Mouse (Mus musculus) neural tube, embryonic 15.5 days (tissue): ENCODE results near the gene Dnajc4. TPM values are rescaled to one million over a fixed set of nuclear protein-coding genes. Genes with fewer than 3 reads are reported as not detected.

Experiments
- ATAC-seq: fragments of 200-750 bp; cut with Nextera tagmentation; 2 replicates; pipeline ENCODE4 v1.8.0; 2017; ENCODE audit warnings: mild to moderate bottlenecking, moderate TSS enrichment, moderate library complexity; ENCODE audit not compliant: low FRiP score
- H3K27ac ChIP-seq: fragments of 300-500 bp; sonication (generic); replicated peaks from 2 replicates; pipeline ENCODE4 v1.5.1; 2015; ENCODE audit warnings: mild to moderate bottlenecking, inconsistent platforms
- H3K27me3 ChIP-seq: fragments of 300-500 bp; sonication (generic); replicated peaks from 2 replicates; pipeline ENCODE4 v1.6.1; 2015; ENCODE audit warnings: inconsistent platforms
- H3K36me3 ChIP-seq: fragments of 300-500 bp; sonication (generic); 2 replicates; pipeline ENCODE4 v1.6.1; 2015; ENCODE audit warnings: inconsistent platforms
- H3K4me1 ChIP-seq: fragments of 300-500 bp; sonication (generic); 2 replicates; pipeline ENCODE4 v1.6.1; 2015; ENCODE audit warnings: inconsistent platforms
- H3K4me2 ChIP-seq: fragments of 300-500 bp; sonication (generic); 2 replicates; pipeline ENCODE4 v1.6.1; 2015; ENCODE audit warnings: inconsistent platforms, mild to moderate bottlenecking, moderate library complexity
- H3K4me3 ChIP-seq: fragments of 300-500 bp; sonication (generic); replicated peaks from 2 replicates; pipeline ENCODE4 v1.5.1; 2015; ENCODE audit warnings: mild to moderate bottlenecking, inconsistent platforms
- H3K9ac ChIP-seq: fragments of 300-500 bp; sonication (generic); replicated peaks from 2 replicates; pipeline ENCODE4 v1.6.1; 2015; ENCODE audit warnings: mild to moderate bottlenecking, inconsistent platforms
- H3K9me3 ChIP-seq: fragments of 300-500 bp; sonication (generic); replicated peaks from 2 replicates; pipeline ENCODE4 v1.6.1; 2016; ENCODE audit warnings: inconsistent platforms
- WGBS: fragments of 180-500 bp; shearing (Covaris S2); methylation state at CpG from one replicate; pipeline ENCODE4 v1.1.7; 2015; ENCODE audit warnings: mixed read lengths; 5-methylcytosine and 5-hydroxymethylcytosine counted together
- polyA plus RNA-seq: library from polyadenylated mRNA; unstranded; fragments of >200 nt; fragmentation: Nextera tagmentation; extraction: Ambion mirVana; gene quantifications from 2 replicates; pipeline ENCODE4 v1.2.1, GENCODE M21; 2015

Gene Dnajc4
- polyA plus RNA-seq, 1 experiment from 2014 or later: 28.1 TPM

- peak; percentile 92 for ATAC-seq
- Histone ChIP-seq H3K4me2 (peak within 1 kb of the TSS; percentile 82), H3K4me1 (peaks cover 57% of the 10 kb centered on the region), H3K4me3 (peak within 1 kb of the TSS; percentile 71), H3K36me3 (peaks cover 38% of the 10 kb centered on the region), H3K9ac (peak within 1 kb of the TSS; percentile 74), H3K9me3 (no peaks in the 10 kb centered on the region), H3K27me3 (no peaks in the 10 kb centered on the region), H3K27ac (peak within 1 kb of the TSS; percentile 99)
- 2% methylated on average over 38 of the region's 38 CpGs for WGBS
Measured at GRCm38 (mm10) chr19:6980381-6981093, 11.8 kb downstream of the Dnajc4 start, which contains the start of gene Fkbp2. Gene Fkbp2 (minus strand): TSS chr19:6980501.

- H3K36me3 ChIP-seq: peaks cover 30% of the 10 kb centered on the region
- no peaks in the 10 kb centered on the region for H3K9me3 ChIP-seq
- ATAC-seq: peak; percentile 90
- H3K27ac ChIP-seq: peak overlapping the region; percentile 99
- WGBS: under 1% methylated on average over 58 of the region's 59 CpGs
- peaks cover 53% of the 10 kb centered on the region for H3K4me1 ChIP-seq
- H3K4me3 ChIP-seq: peak overlapping the region; percentile 71
- H3K27me3 ChIP-seq: no peaks in the 10 kb centered on the region
- H3K9ac ChIP-seq: peak overlapping the region; percentile 74
- peak overlapping the region; percentile 82 for H3K4me2 ChIP-seq
Measured at GRCm38 (mm10) chr19:6979486-6980380, 12.6 kb downstream of the Dnajc4 start.

- Histone ChIP-seq H3K4me1 (peaks cover 55% of the 10 kb centered on the region), H3K9ac (peak overlapping the region; percentile 49), H3K27me3 (no peaks in the 10 kb centered on the region), H3K4me2 (peak overlapping the region; percentile 82), H3K36me3 (peaks cover 29% of the 10 kb centered on the region), H3K27ac (peak overlapping the region; percentile 99), H3K9me3 (no peaks in the 10 kb centered on the region), H3K4me3 (peak overlapping the region; percentile 71)
- no peak for ATAC-seq
- 9% methylated on average over 11 of the region's 11 CpGs for WGBS
Measured at GRCm38 (mm10) chr19:6979001-6979479, 13.3 kb downstream of the Dnajc4 start.

GRCm38 (mm10) chr19:6978639-6978974 is 13.8 kb downstream of the Dnajc4 start:
- ATAC-seq: no peak
- Histone ChIP-seq H3K4me3 (peak overlapping the region; percentile 71), H3K4me2 (peak overlapping the region; percentile 82), H3K4me1 (peaks cover 59% of the 10 kb centered on the region), H3K36me3 (peaks cover 25% of the 10 kb centered on the region), H3K9ac (peak overlapping the region; percentile 49; the same call in 1 of the 2 replicates), H3K27me3 (no peaks in the 10 kb centered on the region), H3K27ac (peak overlapping the region; percentile 99), H3K9me3 (no peaks in the 10 kb centered on the region)
- 49% methylated on average over 3 of the region's 3 CpGs for WGBS

GRCm38 (mm10) chr19:6977759-6978638 is 14.4 kb downstream of the Dnajc4 start:
- no peaks in the 10 kb centered on the region for H3K27me3 ChIP-seq
- peaks cover 59% of the 10 kb centered on the region for H3K4me1 ChIP-seq

GRCm38 (mm10) chr19:6975537-6976521 is 16.5 kb downstream of the Dnajc4 start, which contains the start of gene Plcb3:
Gene Plcb3 (minus strand): TSS chr19:6976470.
- no peak for ATAC-seq

More at GRCm38 (mm10) chr19:6977759-6978638, 14.4 kb downstream of the Dnajc4 start:
- peaks cover 24% of the 10 kb centered on the region for H3K36me3 ChIP-seq
- no peak for ATAC-seq
- H3K4me2 ChIP-seq: peak overlapping the region; percentile 82
- WGBS: 82% methylated on average over 13 of the region's 13 CpGs
- H3K4me3 ChIP-seq: peak overlapping the region; percentile 71
- H3K27ac ChIP-seq: peak overlapping the region; percentile 99
- H3K9ac ChIP-seq: peak overlapping the region; percentile 49; the same call in 1 of the 2 replicates
- no peaks in the 10 kb centered on the region for H3K9me3 ChIP-seq

GRCm38 (mm10) chr19:6974211-6975205 is 17.9 kb downstream of the Dnajc4 start, which contains the start of gene Ppp1r14b:
Gene Ppp1r14b (plus strand): TSS chr19:6974968.
- H3K9ac ChIP-seq: peak within 1 kb of the TSS; percentile 74
- no peaks in the 10 kb centered on the region for H3K9me3 ChIP-seq
- H3K36me3 ChIP-seq: peaks cover 14% of the 10 kb centered on the region
- peak within 1 kb of the TSS; percentile 93 for H3K27ac ChIP-seq
- ATAC-seq: peak; percentile 76
- peak within 1 kb of the TSS; percentile 82 for H3K4me2 ChIP-seq
- WGBS: under 1% methylated on average over 72 of the region's 84 CpGs
- peaks cover 6% of the 10 kb centered on the region for H3K27me3 ChIP-seq
- H3K4me3 ChIP-seq: peak within 1 kb of the TSS; percentile 59
- peaks cover 59% of the 10 kb centered on the region for H3K4me1 ChIP-seq

More at GRCm38 (mm10) chr19:6975537-6976521, 16.5 kb downstream of the Dnajc4 start, which contains the start of gene Plcb3:
- Histone ChIP-seq H3K27ac (peak within 1 kb of the TSS; percentile 93), H3K4me3 (peak within 1 kb of the TSS; percentile 59), H3K4me1 (peaks cover 52% of the 10 kb centered on the region), H3K36me3 (peaks cover 14% of the 10 kb centered on the region), H3K9me3 (no peaks in the 10 kb centered on the region), H3K9ac (peak within 1 kb of the TSS; percentile 74), H3K4me2 (peak within 1 kb of the TSS; percentile 82), H3K27me3 (0 out of 2 replicates have a peak, but pooled peaks cover 2% of the 10 kb centered on the region)
- WGBS: 0% methylated on average over 16 of the region's 16 CpGs

GRCm38 (mm10) chr19:6973581-6974190 is 18.7 kb downstream of the Dnajc4 start:
- Histone ChIP-seq H3K27me3 (peaks cover 6% of the 10 kb centered on the region), H3K9ac (peak overlapping the region; percentile 74), H3K9me3 (no peaks in the 10 kb centered on the region), H3K27ac (peak overlapping the region; percentile 93), H3K4me1 (peaks cover 59% of the 10 kb centered on the region), H3K36me3 (peaks cover 14% of the 10 kb centered on the region), H3K4me3 (peak overlapping the region; percentile 59), H3K4me2 (peak overlapping the region; percentile 82)
- ATAC-seq: no peak
- WGBS: 37% methylated on average over 12 of the region's 12 CpGs
